Mouse (Mus musculus): ENCODE measurements around the gene Ropn1l. TPM values are rescaled to one million over a fixed set of nuclear protein-coding genes. Genes with fewer than 3 reads are reported as not detected.

Ropn1l gene
- total and polyA plus RNA-seq, 2 experiments from 2014 or later: 1.2 to 3.1 TPM

DNA sequence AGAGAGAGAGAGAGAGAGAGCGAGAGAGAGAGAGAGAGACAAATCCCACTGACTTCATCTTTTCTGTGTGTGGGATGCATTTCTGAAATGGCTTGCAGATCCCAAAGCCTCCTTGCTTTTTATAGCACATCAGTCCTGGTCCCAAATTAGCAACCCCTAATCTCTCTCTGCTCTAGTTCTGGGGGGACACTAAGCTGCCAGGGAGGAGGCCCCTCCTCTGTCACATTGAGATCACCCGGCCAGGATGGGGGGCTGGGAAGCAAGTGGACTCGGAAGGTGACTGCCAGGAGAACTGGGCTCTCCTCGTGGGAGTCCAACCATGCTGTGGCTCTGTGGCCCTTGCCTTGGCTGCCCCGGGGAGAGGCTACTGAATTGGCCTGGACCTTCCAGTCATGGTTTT, 56.8 kb downstream of the Ropn1l start:
- Histone ChIP-seq H3K27ac (ENCODE audit: low read depth, low read length) (no peak overlapping the region), H3K9me3 (ENCODE audit: low read length) (no peaks in the 10 kb centered on the region), H3K36me3 (ENCODE audit: insufficient read depth) (no peaks in the 10 kb centered on the region), H3K4me1 (ENCODE audit: insufficient read depth) (no peaks in the 10 kb centered on the region), H3K4me2 (ENCODE audit: low read depth) (no peak overlapping the region), H3K4me3 (ENCODE audit: low read depth, low read length) (no peak overlapping the region), H3K27me3 (ENCODE audit: insufficient read depth, low read length) (no peaks in the 10 kb centered on the region), H3K9ac (no peak overlapping the region)
- no peak for TF ChIP-seq CTCF (IDR thresholded peaks at IDR 0.05; ENCODE audit: low read depth)
- no peak for DNase-seq
- 83% methylated on average over 5 of the region's 5 CpGs for WGBS
- ATAC-seq: no peak

DNA sequence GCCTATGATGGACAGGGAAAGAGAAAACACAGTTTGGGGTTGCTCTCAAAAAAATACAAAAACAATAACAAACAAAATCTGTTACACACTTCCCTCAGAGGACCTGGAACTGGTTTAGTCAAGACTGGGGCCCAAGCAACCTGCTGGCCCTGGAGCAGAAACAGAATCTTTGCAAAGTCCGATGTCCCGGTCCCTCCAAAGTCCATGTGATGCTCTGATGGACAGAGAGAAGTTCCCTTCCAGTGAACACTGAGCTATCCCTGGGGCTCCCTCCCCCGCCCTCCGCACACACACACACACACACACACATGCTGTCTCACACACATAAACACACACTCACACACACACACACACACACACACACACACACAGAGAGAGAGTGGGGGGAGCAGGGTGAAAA, 57.6 kb downstream of the Ropn1l start:
- 85% methylated on average over 4 of the region's 4 CpGs for WGBS
- Histone ChIP-seq H3K36me3 (ENCODE audit: insufficient read depth) (no peaks in the 10 kb centered on the region), H3K9me3 (ENCODE audit: low read length) (no peaks in the 10 kb centered on the region), H3K27ac (ENCODE audit: low read depth, low read length) (no peak overlapping the region), H3K4me2 (ENCODE audit: low read depth) (no peak overlapping the region), H3K27me3 (ENCODE audit: insufficient read depth, low read length) (no peaks in the 10 kb centered on the region), H3K9ac (no peak overlapping the region), H3K4me1 (ENCODE audit: insufficient read depth) (no peaks in the 10 kb centered on the region), H3K4me3 (ENCODE audit: low read depth, low read length) (no peak overlapping the region)
- ATAC-seq (no peak), DNase-seq (no peak)
- no peak for TF ChIP-seq CTCF (IDR thresholded peaks at IDR 0.05; ENCODE audit: low read depth)

DNA sequence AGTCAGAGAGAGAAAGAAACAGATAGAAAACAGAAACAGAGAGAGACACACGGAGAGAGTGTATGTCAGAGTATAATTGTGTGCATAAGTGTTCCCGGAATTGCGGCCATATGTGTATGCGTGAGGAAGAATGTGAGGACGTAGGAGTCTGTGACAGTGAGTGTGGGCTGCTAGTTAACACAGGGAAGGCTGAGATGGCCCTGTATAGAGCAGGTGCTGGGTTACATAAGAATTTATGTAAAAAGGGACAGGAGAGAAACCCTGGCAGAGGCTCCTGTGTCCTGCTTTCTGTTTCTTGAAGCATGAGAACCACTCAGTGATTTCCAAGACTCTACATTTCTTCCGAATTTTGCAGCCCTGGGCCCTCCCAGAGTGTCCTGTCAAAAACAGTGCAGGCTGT, 60.1 kb downstream of the Ropn1l start:
- 80% methylated on average over 6 of the region's 6 CpGs for WGBS

DNA sequence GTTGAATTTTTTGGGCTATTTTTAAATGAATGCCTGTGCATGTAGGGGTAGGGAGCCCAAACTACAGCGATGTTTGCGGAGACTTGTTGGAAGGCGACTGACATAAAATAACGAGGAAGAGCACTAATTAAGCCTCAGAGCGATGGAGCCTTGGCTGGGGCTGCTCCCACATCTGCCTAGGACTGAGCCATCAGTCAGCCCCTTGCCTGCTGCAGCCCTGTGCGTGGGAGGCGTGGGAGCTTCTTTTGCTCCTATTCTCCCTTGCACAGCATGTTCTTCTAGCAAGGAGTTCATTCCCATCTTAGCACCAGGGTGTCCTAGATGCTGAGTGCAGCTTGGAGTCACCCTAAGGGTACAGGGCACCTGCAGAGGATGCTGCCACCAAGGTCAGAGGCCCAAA, 60.8 kb downstream of the Ropn1l start:
- Histone ChIP-seq H3K4me3 (ENCODE audit: low read depth, low read length) (no peak overlapping the region), H3K9me3 (ENCODE audit: low read length) (no peaks in the 10 kb centered on the region), H3K27ac (ENCODE audit: low read depth, low read length) (no peak overlapping the region), H3K9ac (no peak overlapping the region), H3K4me1 (ENCODE audit: insufficient read depth) (no peaks in the 10 kb centered on the region), H3K36me3 (ENCODE audit: insufficient read depth) (no peaks in the 10 kb centered on the region), H3K27me3 (ENCODE audit: insufficient read depth, low read length) (no peaks in the 10 kb centered on the region), H3K4me2 (ENCODE audit: low read depth) (no peak overlapping the region)
- no peak for TF ChIP-seq CTCF (IDR thresholded peaks at IDR 0.05; ENCODE audit: low read depth)
- ATAC-seq (no peak), DNase-seq (no peak)
- WGBS: 56% methylated on average over 7 of the region's 7 CpGs

More for the DNA sequence above, 60.1 kb downstream of the Ropn1l start:
- Histone ChIP-seq H3K9me3 (ENCODE audit: low read length) (no peaks in the 10 kb centered on the region), H3K36me3 (ENCODE audit: insufficient read depth) (no peaks in the 10 kb centered on the region), H3K27ac (ENCODE audit: low read depth, low read length) (no peak overlapping the region), H3K9ac (no peak overlapping the region), H3K4me2 (ENCODE audit: low read depth) (no peak overlapping the region), H3K4me1 (ENCODE audit: insufficient read depth) (no peaks in the 10 kb centered on the region), H3K27me3 (ENCODE audit: insufficient read depth, low read length) (no peaks in the 10 kb centered on the region), H3K4me3 (ENCODE audit: low read depth, low read length) (no peak overlapping the region)
- ATAC-seq: no peak
- no peak for TF ChIP-seq CTCF (IDR thresholded peaks at IDR 0.05; ENCODE audit: low read depth)
- no peak for DNase-seq

DNA sequence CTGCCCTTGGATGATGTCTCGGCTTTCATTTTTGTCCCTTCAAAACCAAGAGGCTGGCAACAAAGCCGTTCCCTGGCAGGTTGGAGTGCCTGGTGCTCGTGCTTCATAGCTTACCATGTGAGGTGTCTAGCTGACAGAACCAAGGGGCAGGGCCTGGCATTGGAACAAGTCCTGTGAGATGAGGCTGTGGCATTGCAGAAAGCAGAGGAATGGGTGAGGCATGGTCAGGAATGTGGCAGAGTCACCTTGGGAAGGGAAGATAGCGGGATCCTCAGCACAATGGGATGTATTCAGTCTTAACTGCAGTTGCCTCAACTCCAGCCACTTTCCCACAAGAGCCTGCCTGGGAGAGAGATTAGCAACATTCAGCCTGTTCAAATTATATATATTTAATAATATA, 61.4 kb downstream of the Ropn1l start:
- DNase-seq: no peak
- 89% methylated on average over 4 of the region's 4 CpGs for WGBS
- Histone ChIP-seq H3K4me1 (ENCODE audit: insufficient read depth) (no peaks in the 10 kb centered on the region), H3K27ac (ENCODE audit: low read depth, low read length) (no peak overlapping the region), H3K9ac (no peak overlapping the region), H3K27me3 (ENCODE audit: insufficient read depth, low read length) (no peaks in the 10 kb centered on the region), H3K9me3 (ENCODE audit: low read length) (peaks cover under 1% of the 10 kb centered on the region; the same call in 1 of the 2 replicates), H3K4me2 (ENCODE audit: low read depth) (no peak overlapping the region), H3K4me3 (ENCODE audit: low read depth, low read length) (no peak overlapping the region), H3K36me3 (ENCODE audit: insufficient read depth) (no peaks in the 10 kb centered on the region)
- no peak for ATAC-seq
- no peak for TF ChIP-seq CTCF (IDR thresholded peaks at IDR 0.05; ENCODE audit: low read depth)

Other genes with a start within 250 kb of the Ropn1l start
- gene Dap, start 229.4 kb downstream of the Ropn1l start, total RNA-seq (2014; rRNA removed): 14.1 and 16.1 TPM in 2 replicates
- gene Dap, start 229.4 kb downstream of the Ropn1l start, polyA plus RNA-seq (2015; fragmentation: Nextera tagmentation; extraction: Ambion mirVana): 21.1 and 22.6 TPM in 2 replicates
- gene Ankrd33b, start 86.0 kb downstream of the Ropn1l start, total RNA-seq (2014; rRNA removed): 1.3 TPM in 2 replicates
- 1.1 and 1.2 TPM in 2 replicates for gene Ankrd33b, start 86.0 kb downstream of the Ropn1l start, polyA plus RNA-seq (2015; fragmentation: Nextera tagmentation; extraction: Ambion mirVana)
- 149 and 209 TPM in 2 replicates for gene March6, start 77.3 kb upstream of the Ropn1l start, total RNA-seq (2014; rRNA removed)
- gene March6, start 77.3 kb upstream of the Ropn1l start, polyA plus RNA-seq (2015; fragmentation: Nextera tagmentation; extraction: Ambion mirVana): 38.4 and 60.2 TPM in 2 replicates
- gene Cmbl, start 111.7 kb upstream of the Ropn1l start, total RNA-seq (2014; rRNA removed): 26.3 and 27.2 TPM in 2 replicates
- gene Cmbl, start 111.7 kb upstream of the Ropn1l start, polyA plus RNA-seq (2015; fragmentation: Nextera tagmentation; extraction: Ambion mirVana): 19.9 and 20.9 TPM in 2 replicates
- 409 and 464 TPM in 2 replicates for gene Cct5, start 148.1 kb upstream of the Ropn1l start, total RNA-seq (2014; rRNA removed)
- 473 and 554 TPM in 2 replicates for gene Cct5, start 148.1 kb upstream of the Ropn1l start, polyA plus RNA-seq (2015; fragmentation: Nextera tagmentation; extraction: Ambion mirVana)
- gene Fam173b, start 148.1 kb upstream of the Ropn1l start, total RNA-seq (2014; rRNA removed): 10.7 and 16.5 TPM in 2 replicates
- gene Fam173b, start 148.1 kb upstream of the Ropn1l start, polyA plus RNA-seq (2015; fragmentation: Nextera tagmentation; extraction: Ambion mirVana): 6.6 and 7.0 TPM in 2 replicates